Mouse (Mus musculus) intestine, embryonic 14.5 days (tissue): Measurements from ENCODE around the gene Atl3. TPM values are rescaled to one million over a fixed set of nuclear protein-coding genes. Genes with fewer than 3 reads are reported as not detected.

Source experiments
- ATAC-seq: fragments of 200-750 bp; cut with Nextera tagmentation; replicated peaks from 2 replicates; pipeline ENCODE4 v1.8.0; 2017; ENCODE audit warnings: low read depth, moderate number of reproducible peaks, moderate TSS enrichment, moderate library complexity; ENCODE audit not compliant: low FRiP score, low TSS enrichment
- DNase-seq: peaks from one replicate; pipeline ENCODE4 v3.0.0-alpha.2; 2018; ENCODE audit warnings: low spot score
- H3K27ac ChIP-seq: fragments of 300-500 bp; sonication (generic); 2 replicates; pipeline ENCODE4 v1.5.1; 2014; ENCODE audit warnings: low read depth, mild to moderate bottlenecking, control low read depth
- H3K27me3 ChIP-seq: fragments of 300-500 bp; sonication (generic); replicated peaks from 2 replicates; pipeline ENCODE4 v1.6.1; 2014; ENCODE audit warnings: low read length, control low read depth; ENCODE audit not compliant: control insufficient read depth, insufficient read depth
- H3K36me3 ChIP-seq: fragments of 300-500 bp; sonication (generic); 2 replicates; pipeline ENCODE4 v1.6.1; 2014; ENCODE audit warnings: low read length, control low read depth; ENCODE audit not compliant: control insufficient read depth, insufficient read depth
- H3K4me1 ChIP-seq: fragments of 300-500 bp; sonication (generic); replicated peaks from 2 replicates; pipeline ENCODE4 v1.6.1; 2014; ENCODE audit warnings: low read length, control low read depth, mixed read lengths; ENCODE audit not compliant: control insufficient read depth, insufficient read depth
- H3K4me2 ChIP-seq: fragments of 300-500 bp; sonication (generic); 2 replicates; pipeline ENCODE4 v1.6.1; 2014; ENCODE audit warnings: low read length
- H3K4me3 ChIP-seq: fragments of 300-500 bp; sonication (generic); 2 replicates; pipeline ENCODE4 v1.5.1; 2014; ENCODE audit warnings: low read depth, low read length, control low read depth, mixed read lengths
- H3K9ac ChIP-seq: fragments of 300-500 bp; sonication (generic); 2 replicates; pipeline ENCODE4 v1.6.1; 2014; ENCODE audit warnings: mild to moderate bottlenecking, low read length
- H3K9me3 ChIP-seq: fragments of 300-500 bp; sonication (generic); 2 replicates; pipeline ENCODE4 v1.6.1; 2016; ENCODE audit warnings: low read length, control low read depth; ENCODE audit not compliant: control insufficient read depth
- WGBS: fragments of 180-500 bp; shearing (Covaris S2); extraction: QIAGEN DNeasy Blood & Tissue Kit; methylation state at CpG from one replicate; pipeline ENCODE4 v1.1.7; 2014; 5-methylcytosine and 5-hydroxymethylcytosine counted together
- polyA plus RNA-seq: library from polyadenylated mRNA; unstranded; fragments of >200 nt; fragmentation: Nextera tagmentation; extraction: Ambion mirVana; gene quantifications from 2 replicates; pipeline ENCODE4 v1.2.1, GENCODE M21; 2014

Atl3 gene
- polyA plus RNA-seq, 1 experiment from 2014 or later = 15.4 TPM

GRCm38 (mm10) chr19:7558675-7559074 lies 64.8 kb downstream of the Atl3 start:
- DNase-seq = peak; percentile 48
- H3K4me1 ChIP-seq = no peaks in the 10 kb centered on the region
- no peaks in the 10 kb centered on the region for H3K27me3 ChIP-seq
- no peaks in the 10 kb centered on the region for H3K9me3 ChIP-seq
- no peak overlapping the region for H3K4me3 ChIP-seq
- 82% methylated on average over 4 of the region's 4 CpGs for WGBS
- peak overlapping the region; percentile 68; the same call in 1 of the 2 replicates for H3K4me2 ChIP-seq
- ATAC-seq = no peak
- H3K9ac ChIP-seq = no peak overlapping the region
- H3K36me3 ChIP-seq = no peaks in the 10 kb centered on the region
- no peak overlapping the region for H3K27ac ChIP-seq

- no peak overlapping the region for H3K9ac ChIP-seq
- H3K4me1 ChIP-seq = no peaks in the 10 kb centered on the region
- H3K36me3 ChIP-seq = no peaks in the 10 kb centered on the region
- ATAC-seq = no peak
- no peaks in the 10 kb centered on the region for H3K9me3 ChIP-seq
- no peak overlapping the region for H3K4me2 ChIP-seq
- no peak for DNase-seq
- no peaks in the 10 kb centered on the region for H3K27me3 ChIP-seq
- WGBS = 72% methylated on average over 4 of the region's 4 CpGs
- H3K4me3 ChIP-seq = no peak overlapping the region
- H3K27ac ChIP-seq = no peak overlapping the region
Measured at GRCm38 (mm10) chr19:7559986-7560385, 66.1 kb downstream of the Atl3 start.

GRCm38 (mm10) chr19:7561456-7561855 lies 67.6 kb downstream of the Atl3 start:
- Histone ChIP-seq H3K27ac (no peak overlapping the region), H3K4me2 (no peak overlapping the region), H3K9me3 (no peaks in the 10 kb centered on the region), H3K9ac (no peak overlapping the region), H3K36me3 (no peaks in the 10 kb centered on the region), H3K4me1 (no peaks in the 10 kb centered on the region), H3K4me3 (no peak overlapping the region), H3K27me3 (no peaks in the 10 kb centered on the region)
- DNase-seq = no peak
- WGBS = 61% methylated on average over 3 of the region's 3 CpGs
- no peak for ATAC-seq

GRCm38 (mm10) chr19:7562601-7563129 lies 68.8 kb downstream of the Atl3 start:
- H3K27ac ChIP-seq = no peak overlapping the region
- no peaks in the 10 kb centered on the region for H3K36me3 ChIP-seq
- H3K4me1 ChIP-seq = no peaks in the 10 kb centered on the region
- H3K4me3 ChIP-seq = no peak overlapping the region
- no peak overlapping the region for H3K4me2 ChIP-seq
- no peaks in the 10 kb centered on the region for H3K9me3 ChIP-seq
- no peaks in the 10 kb centered on the region for H3K27me3 ChIP-seq
- 79% methylated on average over 10 of the region's 10 CpGs for WGBS
- H3K9ac ChIP-seq = no peak overlapping the region
- DNase-seq = no peak
- ATAC-seq = no peak

GRCm38 (mm10) chr19:7563676-7564075 lies 69.8 kb downstream of the Atl3 start:
- no peak overlapping the region for H3K4me3 ChIP-seq
- ATAC-seq (no peak), DNase-seq (no peak)
- H3K4me1 ChIP-seq = no peaks in the 10 kb centered on the region
- no peaks in the 10 kb centered on the region for H3K9me3 ChIP-seq
- WGBS = 81% methylated on average over 2 of the region's 2 CpGs
- no peak overlapping the region for H3K4me2 ChIP-seq
- no peak overlapping the region for H3K27ac ChIP-seq
- H3K9ac ChIP-seq = no peak overlapping the region
- no peaks in the 10 kb centered on the region for H3K36me3 ChIP-seq
- no peaks in the 10 kb centered on the region for H3K27me3 ChIP-seq

- WGBS = 80% methylated on average over 1 of the region's 1 CpGs
- no peak overlapping the region for H3K4me2 ChIP-seq
Measured at GRCm38 (mm10) chr19:7564457-7564856, 70.6 kb downstream of the Atl3 start.

GRCm38 (mm10) chr19:7566826-7567225 lies 73.0 kb downstream of the Atl3 start:
- ATAC-seq = no peak
- no peak overlapping the region for H3K4me2 ChIP-seq
- H3K9me3 ChIP-seq = no peaks in the 10 kb centered on the region
- no peaks in the 10 kb centered on the region for H3K27me3 ChIP-seq
- H3K27ac ChIP-seq = no peak overlapping the region
- H3K4me1 ChIP-seq = no peaks in the 10 kb centered on the region
- WGBS = 76% methylated on average over 3 of the region's 3 CpGs
- no peak for DNase-seq
- no peak overlapping the region for H3K9ac ChIP-seq
- H3K36me3 ChIP-seq = no peaks in the 10 kb centered on the region
- no peak overlapping the region for H3K4me3 ChIP-seq

More at GRCm38 (mm10) chr19:7564457-7564856, 70.6 kb downstream of the Atl3 start:
- H3K27ac ChIP-seq = no peak overlapping the region
- DNase-seq = peak; percentile 20
- no peak overlapping the region for H3K9ac ChIP-seq
- no peaks in the 10 kb centered on the region for H3K4me1 ChIP-seq
- H3K36me3 ChIP-seq = no peaks in the 10 kb centered on the region
- H3K4me3 ChIP-seq = no peak overlapping the region
- H3K27me3 ChIP-seq = no peaks in the 10 kb centered on the region
- ATAC-seq = no peak
- no peaks in the 10 kb centered on the region for H3K9me3 ChIP-seq

- H3K4me1 ChIP-seq = no peaks in the 10 kb centered on the region
- 35% methylated on average over 3 of the region's 3 CpGs for WGBS
- H3K4me3 ChIP-seq = no peak overlapping the region
- no peak for DNase-seq
- H3K36me3 ChIP-seq = no peaks in the 10 kb centered on the region
- no peaks in the 10 kb centered on the region for H3K9me3 ChIP-seq
- H3K9ac ChIP-seq = no peak overlapping the region
- ATAC-seq = no peak
- H3K27me3 ChIP-seq = no peaks in the 10 kb centered on the region
- H3K27ac ChIP-seq = no peak overlapping the region
- H3K4me2 ChIP-seq = no peak overlapping the region
Measured at GRCm38 (mm10) chr19:7568364-7568763, 74.5 kb downstream of the Atl3 start.

GRCm38 (mm10) chr19:7569650-7570049 lies 75.8 kb downstream of the Atl3 start:
- ATAC-seq = no peak
- WGBS = 88% methylated on average over 5 of the region's 5 CpGs
- no peaks in the 10 kb centered on the region for H3K4me1 ChIP-seq

More at GRCm38 (mm10) chr19:7569650-7570049, 75.8 kb downstream of the Atl3 start:
- H3K36me3 ChIP-seq = no peaks in the 10 kb centered on the region
- no peak overlapping the region for H3K4me2 ChIP-seq
- no peaks in the 10 kb centered on the region for H3K27me3 ChIP-seq
- H3K9ac ChIP-seq = no peak overlapping the region
- no peaks in the 10 kb centered on the region for H3K9me3 ChIP-seq
- no peak overlapping the region for H3K27ac ChIP-seq
- no peak overlapping the region for H3K4me3 ChIP-seq
- no peak for DNase-seq
